Mouse (Mus musculus): Measurements from ENCODE around the gene Ociad2. TPM values are rescaled to one million over a fixed set of nuclear protein-coding genes. Genes with fewer than 3 reads are reported as not detected.

Gene Ociad2
- 172 TPM for polyA plus RNA-seq (2014; fragmentation: Illumina TruSeq; extraction: RNeasy Lipid Tissue Mini Kit (QIAGEN cat#74804); ENCODE audit: low replicate concordance)

GRCm38 (mm10) chr5:73340723-73341235 is at the start of gene Ociad2:
TSS of gene Ociad2 (minus strand) at chr5:73341028.

DNA sequence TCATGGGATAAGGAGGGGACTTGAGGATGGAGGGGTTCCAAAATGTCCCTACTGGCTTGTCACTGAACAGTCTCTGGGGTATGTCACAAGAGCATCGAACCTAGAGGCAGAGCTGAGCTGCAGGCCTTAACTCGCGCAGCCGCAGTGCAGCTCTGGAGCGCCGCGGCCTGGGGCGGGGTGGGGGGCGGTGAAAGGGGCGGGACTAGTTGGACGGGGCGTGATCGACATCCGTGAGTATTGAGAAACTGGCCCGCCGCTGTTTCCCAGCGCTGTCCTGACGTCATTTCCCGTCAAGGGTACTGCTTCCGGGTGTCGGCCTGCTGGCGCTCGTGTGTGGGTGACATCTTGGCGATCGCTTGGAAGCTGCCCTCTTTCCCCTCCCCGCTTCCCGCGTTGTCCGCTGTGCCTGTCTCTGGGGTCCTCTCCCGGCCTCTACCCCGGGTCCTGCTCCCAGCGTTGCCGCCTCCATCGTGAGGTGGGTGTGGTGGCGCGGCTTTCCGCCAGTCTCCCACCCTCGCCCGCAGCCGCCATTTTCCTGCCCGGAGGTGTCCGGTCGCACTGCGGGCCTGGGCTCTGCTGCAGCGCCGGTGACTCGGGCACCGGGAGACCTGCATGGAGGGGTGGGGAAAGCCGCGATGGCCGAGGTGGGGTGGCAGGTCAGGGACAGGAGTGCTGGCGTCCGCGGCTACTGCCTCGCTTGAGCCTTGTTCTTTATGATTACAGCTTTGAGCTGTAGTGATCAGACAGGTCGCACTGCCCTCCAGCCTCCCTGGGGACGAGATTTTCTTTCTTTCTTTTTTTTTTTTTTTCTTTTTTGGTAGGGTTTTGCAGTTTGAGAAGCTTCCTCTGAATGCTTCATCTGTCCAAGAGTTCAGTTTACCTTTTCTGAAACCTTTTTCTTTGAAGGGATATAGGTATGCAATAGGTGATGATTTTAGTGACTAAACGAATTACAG is 48.0 kb downstream of the Ociad2 start, which contains the start of gene Ociad1:
Gene Ociad1, plus strand, starts transcription at position 283 of the 956 bp plus-strand sequence.

Other genes with a start within 250 kb of the Ociad2 start
- gene Fryl, start 84.4 kb downstream of the Ociad2 start, polyA plus RNA-seq (2014; fragmentation: Illumina TruSeq; extraction: RNeasy Lipid Tissue Mini Kit (QIAGEN cat#74804); ENCODE audit: low replicate concordance), result 119 TPM
- gene Ociad1, start 48.2 kb downstream of the Ociad2 start, polyA plus RNA-seq (2014; fragmentation: Illumina TruSeq; extraction: RNeasy Lipid Tissue Mini Kit (QIAGEN cat#74804); ENCODE audit: low replicate concordance), result 402 TPM
- gene Cwh43, start 65.0 kb upstream of the Ociad2 start, polyA plus RNA-seq (2014; fragmentation: Illumina TruSeq; extraction: RNeasy Lipid Tissue Mini Kit (QIAGEN cat#74804); ENCODE audit: low replicate concordance), result 1.2 TPM
- gene Dcun1d4, start 140.0 kb upstream of the Ociad2 start, polyA plus RNA-seq (2014; fragmentation: Illumina TruSeq; extraction: RNeasy Lipid Tissue Mini Kit (QIAGEN cat#74804); ENCODE audit: low replicate concordance), result 79.7 TPM